Comparison of ENCODE assay signal across 11 mouse cellular contexts in the genomic region with DNA sequence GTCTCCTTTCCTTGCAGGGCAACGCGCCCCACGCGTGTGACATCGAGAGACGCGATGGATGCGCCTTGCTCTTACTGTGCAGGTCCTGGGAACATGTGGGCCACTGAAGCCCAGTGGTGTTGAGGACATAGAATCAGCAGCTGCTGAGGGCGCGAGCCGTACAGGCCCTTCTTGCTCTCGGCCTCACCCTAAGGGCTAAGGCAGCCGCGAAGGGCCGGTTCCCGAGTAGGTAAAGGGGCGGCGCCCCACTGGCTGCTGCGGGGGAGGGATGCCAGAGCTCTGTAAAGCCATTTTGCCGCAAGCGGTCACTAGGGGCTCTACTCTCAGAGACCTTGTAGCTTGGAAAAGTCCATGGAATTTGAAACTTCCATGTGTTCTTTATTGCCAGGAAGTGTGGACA. TPM values are rescaled to one million over a fixed set of nuclear protein-coding genes. Genes with fewer than 3 reads are reported as not detected.
DNase-seq lines count a peak whose midpoint lies in the region; ATAC-seq and TF ChIP-seq lines count a peak whose summit lies in the region.
"Had no signal": no experiment of that assay in that cellular context is flagged by ENCODE, and none has a peak within 500 bp of the region (broad histone marks: within the 10 kb centered on the region; RNA-seq: fewer than 3 reads in every experiment).

No protein-coding gene starts in this region.

- TF ChIP-seq POLR2A in lung, adult 2 months (IDR thresholded peaks at IDR 0.05; ENCODE audit: borderline replicate concordance, extremely low read depth, low read depth, low read length), result no peak

- H3K9ac ChIP-seq in hindbrain, embryonic 11.5 days (ENCODE audit: low read depth, low read length), result no peak overlapping the region
- H3K9ac ChIP-seq in hindbrain, embryonic 13.5 days, result no peak overlapping the region
- H3K9ac ChIP-seq in kidney, embryonic 15.5 days, result no peak overlapping the region
- no peak overlapping the region for H3K9ac ChIP-seq in midbrain, embryonic 12.5 days (replicated peaks)

- peak; percentile 63 for DNase-seq in hindbrain, embryonic 11.5 days (ENCODE audit: low spot score)
- DNase-seq in R1 (ENCODE audit: low read depth, low spot score), result peak; percentile 38
- DNase-seq in heart, postnatal 25 days (ENCODE audit: low spot score), result no peak
- DNase-seq in cerebellum, adult 11 months, result no peak
- DNase-seq in lung, adult 2 months, result no peak
- DNase-seq: cerebellum, adult 9-11 months; thymus, postnatal 4 days had no signal

- H3K27ac ChIP-seq in hindbrain, embryonic 11.5 days (ENCODE audit: low read depth, low read length), result no peak overlapping the region
- no peak overlapping the region for H3K27ac ChIP-seq in hindbrain, embryonic 13.5 days
- H3K27ac ChIP-seq in kidney, embryonic 15.5 days, result no peak overlapping the region
- H3K27ac ChIP-seq in midbrain, embryonic 12.5 days (replicated peaks), result no peak overlapping the region
- H3K27ac ChIP-seq: heart, embryonic 10.5 days had no signal

- TF ChIP-seq CTCF in lung, adult 2 months (IDR thresholded peaks at IDR 0.05; ENCODE audit: insufficient read depth, low read length), result no peak

- H3K36me3 ChIP-seq in hindbrain, embryonic 11.5 days (ENCODE audit: control insufficient read depth, insufficient read depth, low read length), result no peaks in the 10 kb centered on the region
- no peaks in the 10 kb centered on the region for H3K36me3 ChIP-seq in hindbrain, embryonic 13.5 days
- no peaks in the 10 kb centered on the region for H3K36me3 ChIP-seq in kidney, embryonic 15.5 days
- no peaks in the 10 kb centered on the region for H3K36me3 ChIP-seq in midbrain, embryonic 12.5 days
- H3K36me3 ChIP-seq: heart, embryonic 10.5 days had no signal

- 1% methylated on average over 21 of the region's 21 CpGs for WGBS in hindbrain, embryonic 11.5 days
- WGBS in hindbrain, embryonic 13.5 days, result 3% methylated on average over 21 of the region's 21 CpGs
- whole genome bisulfite sequencing in kidney, embryonic 15.5 days, result 3% methylated on average over 21 of the region's 21 CpGs
- WGBS in midbrain, embryonic 12.5 days, result under 1% methylated on average over 21 of the region's 21 CpGs
- WGBS in lung, adult 2 months, result 3% methylated on average over 21 of the region's 21 CpGs

- H3K27me3 ChIP-seq in hindbrain, embryonic 11.5 days (ENCODE audit: control insufficient read depth, insufficient read depth, low read length), result peaks cover 75% of the 10 kb centered on the region
- peaks cover 89% of the 10 kb centered on the region for H3K27me3 ChIP-seq in hindbrain, embryonic 13.5 days
- peaks cover 89% of the 10 kb centered on the region for H3K27me3 ChIP-seq in kidney, embryonic 15.5 days
- H3K27me3 ChIP-seq in midbrain, embryonic 12.5 days, result peaks cover 85% of the 10 kb centered on the region

- H3K4me1 ChIP-seq in hindbrain, embryonic 11.5 days (replicated peaks; ENCODE audit: control insufficient read depth, insufficient read depth, low read length), result peaks cover 2% of the 10 kb centered on the region
- peaks cover 20% of the 10 kb centered on the region for H3K4me1 ChIP-seq in hindbrain, embryonic 13.5 days (replicated peaks)
- H3K4me1 ChIP-seq in kidney, embryonic 15.5 days, result peaks cover 23% of the 10 kb centered on the region
- peaks cover 4% of the 10 kb centered on the region; the same call in 1 of the 2 replicates for H3K4me1 ChIP-seq in midbrain, embryonic 12.5 days
- no peaks in the 10 kb centered on the region for H3K4me1 ChIP-seq in lung, adult 2 months (ENCODE audit: control insufficient read depth, insufficient read depth, low read length)

- no peaks in the 10 kb centered on the region for H3K9me3 ChIP-seq in hindbrain, embryonic 11.5 days (ENCODE audit: control insufficient read depth, low read length)
- H3K9me3 ChIP-seq in hindbrain, embryonic 13.5 days, result no peaks in the 10 kb centered on the region
- no peaks in the 10 kb centered on the region for H3K9me3 ChIP-seq in kidney, embryonic 15.5 days (replicated peaks)
- H3K9me3 ChIP-seq in midbrain, embryonic 12.5 days, result no peaks in the 10 kb centered on the region
- H3K9me3 ChIP-seq: heart, embryonic 10.5 days had no signal

- no peak overlapping the region for H3K4me3 ChIP-seq in hindbrain, embryonic 11.5 days (ENCODE audit: low read depth, low read length)
- no peak overlapping the region for H3K4me3 ChIP-seq in hindbrain, embryonic 13.5 days
- H3K4me3 ChIP-seq in kidney, embryonic 15.5 days (replicated peaks), result no peak overlapping the region
- H3K4me3 ChIP-seq in midbrain, embryonic 12.5 days, result no peak overlapping the region
- no peak overlapping the region for H3K4me3 ChIP-seq in lung, adult 2 months (replicated peaks; ENCODE audit: extremely low read depth, low read depth, low read length)
- H3K4me3 ChIP-seq: heart, embryonic 10.5 days had no signal

- intact Hi-C loops in heart, postnatal 25 days (cut with DNase I), result no loop called here

- ATAC-seq in hindbrain, embryonic 11.5 days (ENCODE audit: low FRiP score), result peak; percentile 15; the same call in 1 of the 2 replicates
- ATAC-seq in hindbrain, embryonic 13.5 days (ENCODE audit: low FRiP score), result no peak
- peak; percentile 27; the same call in 1 of the 2 replicates for ATAC-seq in kidney, embryonic 15.5 days (replicated peaks; ENCODE audit: low FRiP score)
- peak; percentile 44 for ATAC-seq in midbrain, embryonic 12.5 days (ENCODE audit: low FRiP score, low read depth)

- no peak overlapping the region for H3K4me2 ChIP-seq in hindbrain, embryonic 11.5 days (replicated peaks; ENCODE audit: low read depth, low read length)
- H3K4me2 ChIP-seq in hindbrain, embryonic 13.5 days, result no peak overlapping the region
- no peak overlapping the region; the same call in 1 of the 2 replicates for H3K4me2 ChIP-seq in kidney, embryonic 15.5 days
- H3K4me2 ChIP-seq in midbrain, embryonic 12.5 days (replicated peaks), result no peak overlapping the region

RNA-seq across cellular contexts. Expression of a gene that starts 27.9 kb away (rescaled TPM):
- 72.5 and 75.7 TPM in 2 replicates for polyA plus RNA-seq in hindbrain, embryonic 11.5 days (2014; fragmentation: Nextera tagmentation; extraction: Ambion mirVana)
- polyA plus RNA-seq in hindbrain, embryonic 13.5 days (2015; fragmentation: Nextera tagmentation; extraction: Ambion mirVana), result 93.5 and 103 TPM in 2 replicates
- polyA plus RNA-seq in kidney, embryonic 15.5 days (2015; fragmentation: Nextera tagmentation; extraction: Ambion mirVana), result 55.7 and 57.6 TPM in 2 replicates
- 93.3 and 100 TPM in 2 replicates for polyA plus RNA-seq in midbrain, embryonic 12.5 days (2016; fragmentation: Nextera tagmentation; extraction: Ambion mirVana)
- under 1 TPM; 0.08 to 0.16 TPM for total RNA-seq in heart, postnatal 25 days (2021)
- not detected in 2 replicates for polyA plus RNA-seq in lung, adult 2 months (2012; rRNA removed)

Comparison
In these comparisons a context has a peak if more than half of its experiments do, and no peak if none do; other contexts are left out.
1. DNase-seq: peak in hindbrain, embryonic 11.5 days (single experiment) and R1 (single experiment); none in heart, postnatal 25 days (single experiment), cerebellum, adult 11 months (single experiment) and lung, adult 2 months (single experiment).
2. RNA of a gene that starts 27.9 kb away (polyA plus RNA-seq): 93.5 to 103 TPM in hindbrain, embryonic 13.5 days, 93.3 to 100 TPM in midbrain, embryonic 12.5 days, 72.5 to 75.7 TPM in hindbrain, embryonic 11.5 days and 55.7 to 57.6 TPM in kidney, embryonic 15.5 days; not detected in lung, adult 2 months; every median in the first group is over 10 times any median in the second.